Mouse (Mus musculus) CH12.LX (cell line): Measurements from ENCODE around the gene Prkn. TPM values are rescaled to one million over a fixed set of nuclear protein-coding genes. Genes with fewer than 3 reads are reported as not detected.

ENCODE experiments used
- DNase-seq: peaks from one replicate; pipeline ENCODE4 v3.0.0-alpha.2; 2013; ENCODE audit errors: extremely low read depth
- H3K27ac ChIP-seq: 2 replicates; pipeline ENCODE4 v1.5.1; 2012; ENCODE audit warnings: low read depth, mild to moderate bottlenecking, control low read depth, moderate library complexity; ENCODE audit not compliant: insufficient read depth
- H3K27me3 ChIP-seq: replicated peaks from 2 replicates; pipeline ENCODE3; 2012; ENCODE audit warnings: inconsistent platforms
- H3K36me3 ChIP-seq, 2 experiments: replicated peaks in 1 of 2; 2 replicates each; pipeline versions ENCODE3 to v1.6.1; 2012; ENCODE audit warnings: inconsistent platforms in 1 of 2, low read length in 1 of 2, mild to moderate bottlenecking in 1 of 2, mixed read lengths in 1 of 2, moderate library complexity in 1 of 2; ENCODE audit not compliant: control insufficient read depth in 1 of 2, insufficient read depth in 1 of 2
- H3K4me1 ChIP-seq, 2 experiments: 2 replicates each; pipeline ENCODE4 v1.6.1; 2012; ENCODE audit warnings: inconsistent platforms in 1 of 2, moderate library complexity in 1 of 2; ENCODE audit not compliant: insufficient read depth in 2 of 2, control insufficient read depth in 1 of 2
- H3K4me2 ChIP-seq: 2 replicates; pipeline ENCODE4 v1.6.1; 2012; ENCODE audit warnings: low read depth, mild to moderate bottlenecking, control low read depth; ENCODE audit not compliant: poor library complexity, insufficient read depth, severe bottlenecking
- H3K4me3 ChIP-seq, 3 experiments: fragments of 150-350 bp in 1 of 3; sonication (generic) in 1 of 3; replicated peaks in 1 of 3; 2 replicates each; pipeline versions ENCODE3 to v1.5.1; 2011 to 2012; ENCODE audit warnings: low read depth in 2 of 3, low read length in 2 of 3, mild to moderate bottlenecking in 2 of 3, moderate library complexity in 2 of 3, control low read depth in 1 of 3, improper control_type of control experiment in 1 of 3, inconsistent platforms in 1 of 3, mixed read lengths in 1 of 3; ENCODE audit not compliant: poor library complexity in 1 of 3
- H3K79me2 ChIP-seq: replicated peaks from 2 replicates; pipeline ENCODE4 v1.6.1; 2012; ENCODE audit warnings: mild to moderate bottlenecking, moderate library complexity; ENCODE audit not compliant: control insufficient read depth, poor library complexity, insufficient read depth, severe bottlenecking; ENCODE audit errors: extremely low read depth
- H3K9ac ChIP-seq: 2 replicates; pipeline ENCODE4 v1.6.1; 2012; ENCODE audit warnings: low read depth, mild to moderate bottlenecking, control low read depth, moderate library complexity; ENCODE audit not compliant: insufficient read depth
- H3K9me3 ChIP-seq: replicated peaks from 2 replicates; pipeline ENCODE3; 2012; ENCODE audit warnings: low read length, inconsistent platforms, mixed read lengths
- CHD2 ChIP-seq: IDR thresholded peaks from 2 replicates; pipeline ENCODE4 v1.6.1; 2011; ENCODE audit warnings: low read length, improper control_type of control experiment
- E2F4 ChIP-seq: IDR thresholded peaks from 2 replicates; pipeline ENCODE4 v1.6.1; 2011; ENCODE audit warnings: low read depth, low read length, improper control_type of control experiment; ENCODE audit not compliant: insufficient replicate concordance
- ETS1 ChIP-seq: conservative IDR thresholded peaks from 2 replicates; pipeline ENCODE4 v1.6.1; 2012; ENCODE audit warnings: low read depth, mild to moderate bottlenecking, inconsistent platforms, low read length, improper control_type of control experiment, moderate library complexity
- HCFC1 ChIP-seq: IDR thresholded peaks from 2 replicates; pipeline ENCODE4 v1.6.1; 2012; ENCODE audit warnings: low read depth, mild to moderate bottlenecking, inconsistent platforms, low read length, improper control_type of control experiment
- IRF4 ChIP-seq: IDR thresholded peaks from 2 replicates; pipeline ENCODE4 v1.6.1; 2014; ENCODE audit warnings: low read depth, mild to moderate bottlenecking, inconsistent platforms, low read length, improper control_type of control experiment
- JUN ChIP-seq: IDR thresholded peaks from 2 replicates; pipeline ENCODE4 v1.6.1; 2011; ENCODE audit warnings: low read depth, mild to moderate bottlenecking, low read length, improper control_type of control experiment, moderate library complexity; ENCODE audit not compliant: insufficient read depth
- KAT2A ChIP-seq: IDR thresholded peaks from 2 replicates; pipeline ENCODE4 v1.6.1; 2012; ENCODE audit warnings: low read length, improper control_type of control experiment, inconsistent platforms; ENCODE audit not compliant: insufficient replicate concordance
- MAFK ChIP-seq: IDR thresholded peaks from 2 replicates; pipeline ENCODE4 v1.6.1; 2011; ENCODE audit warnings: low read length, improper control_type of control experiment; ENCODE audit not compliant: insufficient replicate concordance
- MAX ChIP-seq: IDR thresholded peaks from 2 replicates; pipeline ENCODE4 v1.6.1; 2011; ENCODE audit warnings: low read length, improper control_type of control experiment
- MXI1 ChIP-seq: IDR thresholded peaks from 2 replicates; pipeline ENCODE4 v1.6.1; 2011; ENCODE audit warnings: mild to moderate bottlenecking, low read depth, low read length, improper control_type of control experiment
- MYC ChIP-seq: IDR thresholded peaks from 2 replicates; pipeline ENCODE4 v1.6.1; 2011; ENCODE audit warnings: low read depth, mild to moderate bottlenecking, improper control_type of control experiment, low read length
- NELFE ChIP-seq: IDR thresholded peaks from 2 replicates; pipeline ENCODE4 v1.6.1; 2011; ENCODE audit warnings: low read depth, low read length, improper control_type of control experiment
- POLR2A ChIP-seq: IDR thresholded peaks from 2 replicates; pipeline ENCODE4 v1.6.1; 2011; ENCODE audit warnings: low read depth, mild to moderate bottlenecking, improper control_type of control experiment, low read length
- POLR2AphosphoS2 ChIP-seq: IDR thresholded peaks from 2 replicates; pipeline ENCODE4 v1.6.1; 2011; ENCODE audit warnings: low read depth, low read length, improper control_type of control experiment
- RCOR1 ChIP-seq: conservative IDR thresholded peaks from 2 replicates; pipeline ENCODE4 v1.6.1; 2012; ENCODE audit warnings: low read depth, mild to moderate bottlenecking, inconsistent platforms, low read length, improper control_type of control experiment
- SMC3 ChIP-seq: IDR thresholded peaks from 2 replicates; pipeline ENCODE4 v1.6.1; 2011; ENCODE audit warnings: low read depth, low read length, improper control_type of control experiment
- TCF12 ChIP-seq: IDR thresholded peaks from 2 replicates; pipeline ENCODE4 v1.6.1; 2014; ENCODE audit warnings: low read depth, mild to moderate bottlenecking, inconsistent platforms, low read length, improper control_type of control experiment
- UBTF ChIP-seq: IDR thresholded peaks from 2 replicates; pipeline ENCODE4 v1.6.1; 2012; ENCODE audit warnings: low read depth, mild to moderate bottlenecking, inconsistent platforms, low read length, improper control_type of control experiment, moderate library complexity
- USF1 ChIP-seq: IDR thresholded peaks from 2 replicates; pipeline ENCODE4 v1.6.1; 2014; ENCODE audit warnings: low read depth, mild to moderate bottlenecking, inconsistent platforms, low read length, improper control_type of control experiment
- USF2 ChIP-seq: conservative IDR thresholded peaks from 2 replicates; pipeline ENCODE4 v1.6.1; 2011; ENCODE audit warnings: low read depth, low read length, improper control_type of control experiment
- ZKSCAN1 ChIP-seq: IDR thresholded peaks from 2 replicates; pipeline ENCODE4 v1.6.1; 2012; ENCODE audit warnings: low read depth, inconsistent platforms, low read length, improper control_type of control experiment, borderline replicate concordance
- dilution Hi-C: fragments of 300-500 bp; cut with MboI; formaldehyde crosslinking; loops from 2 replicates; pipeline ENCODE4 v1.14.3; 2020; ENCODE audit warnings: low sequenced_read_pairs; ENCODE audit not compliant: extremely low pct_unique_long_range_greater_than_20kb, extremely low pct_ligation_motif_present
- in situ Hi-C: fragments of 300-500 bp; cut with MboI; formaldehyde crosslinking; loops from 3 replicates; pipeline ENCODE4 v1.14.3; 2019; ENCODE audit warnings: low sequenced_read_pairs, low pct_ligation_motif_present, low pct_unique_long_range_greater_than_20kb, mixed read lengths
- polyA plus RNA-seq: library from polyadenylated mRNA; unstranded; fragments of >175 nt; gene quantifications from 2 replicates; pipeline ENCODE4 v1.2.1, GENCODE M21; 2012; ENCODE audit warnings: low read depth; ENCODE audit not compliant: insufficient read length
- total RNA-seq, 2 experiments: library from RNA; depleted of rRNA; stranded (reverse); fragments of 300-350 nt in 1 of 2; fragments of >200 nt in 1 of 2; gene quantifications; 2 replicates each; pipeline ENCODE4 v1.2.3; 2012 to 2014

Prkn gene
- total and polyA plus RNA-seq, 3 experiments = 0.08 TPM; not detected in 2

GRCm38 (mm10) chr17:11211006-11211405 is 370.8 kb downstream of the Prkn start:
- no peaks in the 10 kb centered on the region for H3K79me2 ChIP-seq
- H3K4me3 ChIP-seq = no peak overlapping the region
- H3K9ac ChIP-seq = no peak overlapping the region
- in situ Hi-C loops (no loop called here), dilution Hi-C loops (no loop called here)
- no peaks in the 10 kb centered on the region for H3K4me1 ChIP-seq
- DNase-seq = no peak
- no peak for TF ChIP-seq USF2
- no peak for TF ChIP-seq MAFK
- TF ChIP-seq ETS1 = no peak
- no peak for TF ChIP-seq SMC3
- TF ChIP-seq E2F4 = no peak
- no peak for TF ChIP-seq POLR2AphosphoS2
- no peak for TF ChIP-seq RCOR1
- TF ChIP-seq CHD2 = no peak
- TF ChIP-seq POLR2A = no peak
- no peak for TF ChIP-seq MAX
- TF ChIP-seq TCF12 = no peak
- no peak for TF ChIP-seq HCFC1
- TF ChIP-seq ZKSCAN1 = no peak
- no peak for TF ChIP-seq KAT2A
- TF ChIP-seq MXI1 = no peak
- TF ChIP-seq MYC = no peak
- TF ChIP-seq NELFE = no peak
- TF ChIP-seq USF1 = no peak
- TF ChIP-seq UBTF = no peak
- H3K9me3 ChIP-seq = no peaks in the 10 kb centered on the region
- H3K27me3 ChIP-seq = no peaks in the 10 kb centered on the region
- no peak overlapping the region for H3K27ac ChIP-seq
- no peaks in the 10 kb centered on the region for H3K36me3 ChIP-seq
- no peak overlapping the region for H3K4me2 ChIP-seq

DNA sequence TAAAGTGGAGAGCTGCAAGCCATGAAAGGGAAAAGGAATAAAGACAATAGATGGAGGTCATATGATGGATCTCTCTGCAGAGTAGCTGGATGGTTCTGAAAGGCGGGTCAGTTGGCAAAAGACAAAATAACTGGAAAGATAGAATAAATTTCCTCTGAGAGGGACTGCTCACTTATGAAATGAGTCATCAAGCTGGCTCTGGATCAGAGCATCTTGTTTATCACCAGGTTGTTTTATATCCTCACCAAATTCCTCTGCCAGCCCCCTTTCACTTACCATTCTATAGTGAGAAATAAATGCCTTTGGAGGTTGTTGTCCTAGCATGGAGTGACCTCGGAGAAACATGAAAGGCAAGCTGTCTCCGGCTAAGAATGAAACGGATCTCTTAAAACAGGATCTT is 371.4 kb downstream of the Prkn start:
- Histone ChIP-seq H3K4me3 (no peak overlapping the region), H3K27ac (no peak overlapping the region), H3K9me3 (no peaks in the 10 kb centered on the region), H3K4me2 (no peak overlapping the region), H3K27me3 (no peaks in the 10 kb centered on the region), H3K9ac (no peak overlapping the region), H3K4me1 (no peaks in the 10 kb centered on the region), H3K79me2 (no peaks in the 10 kb centered on the region), H3K36me3 (no peaks in the 10 kb centered on the region)
- dilution Hi-C loops (no loop called here), in situ Hi-C loops (no loop called here)
- no peak for DNase-seq
- TF ChIP-seq NELFE (no peak), HCFC1 (no peak), POLR2AphosphoS2 (no peak), MXI1 (no peak), IRF4 (no peak), JUN (no peak)
